Mouse (Mus musculus): Measurements from ENCODE around the gene Lhfp. TPM values are rescaled to one million over a fixed set of nuclear protein-coding genes. Genes with fewer than 3 reads are reported as not detected.

The Lhfp gene
- total and polyA plus RNA-seq, 2 experiments from 2014 or later, result 49.3 to 59.7 TPM

DNA sequence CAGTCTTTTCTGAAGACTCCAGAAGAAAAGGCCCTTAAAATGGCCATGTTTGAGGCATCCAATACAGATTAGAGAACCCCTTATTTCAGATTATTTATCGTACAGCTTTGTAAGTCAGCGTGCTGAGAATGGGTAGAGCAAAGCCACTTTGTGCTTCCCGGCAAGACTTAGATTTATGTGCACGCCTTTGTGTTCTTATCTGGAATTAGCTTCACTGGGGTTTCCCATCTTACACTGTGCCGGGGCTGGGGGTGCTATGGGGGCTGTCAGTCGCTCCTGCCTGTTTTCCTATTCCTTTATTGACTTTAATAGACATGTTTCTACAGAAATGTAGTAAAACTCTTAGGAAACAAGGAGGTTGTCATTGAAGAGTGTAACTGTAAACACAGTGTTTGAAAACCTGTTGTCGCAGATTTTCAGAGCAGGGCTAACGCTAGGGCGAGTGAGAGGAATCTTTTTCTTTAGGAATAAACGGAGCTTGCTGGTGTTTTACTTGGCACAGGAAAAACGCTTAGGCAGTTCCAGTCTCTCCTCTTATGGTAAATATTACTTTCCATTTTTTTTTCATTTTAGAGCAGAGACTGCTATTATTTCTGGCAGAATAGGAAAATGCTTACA, 3.5 kb downstream of the Lhfp start:
- H3K9ac ChIP-seq (replicated peaks; ENCODE audit: low read length, poor library complexity, severe bottlenecking), result no peak overlapping the region
- no peaks in the 10 kb centered on the region for H3K36me3 ChIP-seq (ENCODE audit: insufficient read depth, low read length)
- WGBS, result 50% methylated on average over 11 of the region's 11 CpGs
- no peaks in the 10 kb centered on the region for H3K4me1 ChIP-seq (ENCODE audit: insufficient read depth, low read length)
- TF ChIP-seq CTCF (IDR thresholded peaks at IDR 0.05), result no peak
- ATAC-seq (ENCODE audit: low FRiP score), result no peak
- H3K4me2 ChIP-seq (ENCODE audit: low read depth, low read length, poor library complexity, severe bottlenecking), result peak overlapping the region; percentile 86
- no peaks in the 10 kb centered on the region for H3K27me3 ChIP-seq (ENCODE audit: insufficient read depth, low read length)
- no peak overlapping the region for H3K27ac ChIP-seq (ENCODE audit: low read depth, low read length)
- H3K9me3 ChIP-seq (ENCODE audit: low read length), result no peaks in the 10 kb centered on the region
- no peak for DNase-seq (ENCODE audit: low spot score)
- peak overlapping the region; percentile 22 for H3K4me3 ChIP-seq (ENCODE audit: low read depth, low read length)

DNA sequence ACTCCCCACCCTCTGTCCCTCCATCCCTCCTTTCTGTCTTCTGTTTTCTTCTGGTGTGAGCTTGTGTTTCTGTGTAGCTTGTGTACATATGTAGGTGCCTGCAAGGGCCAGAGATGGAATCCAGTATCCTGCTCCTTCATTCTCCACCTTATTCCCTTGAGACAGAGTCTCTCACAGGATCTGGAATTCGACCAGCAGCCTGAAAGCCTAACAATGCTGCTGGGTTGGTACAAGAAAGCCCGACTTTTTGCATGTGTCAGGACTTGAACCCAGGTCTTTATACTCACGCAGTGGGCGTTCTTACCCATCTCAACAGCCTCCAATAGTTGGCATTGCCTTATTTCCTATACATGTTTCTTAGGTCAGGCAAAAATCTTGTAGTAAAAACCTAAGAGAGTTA, 4.4 kb downstream of the Lhfp start:
- no peaks in the 10 kb centered on the region for H3K9me3 ChIP-seq (ENCODE audit: low read length)

DNA sequence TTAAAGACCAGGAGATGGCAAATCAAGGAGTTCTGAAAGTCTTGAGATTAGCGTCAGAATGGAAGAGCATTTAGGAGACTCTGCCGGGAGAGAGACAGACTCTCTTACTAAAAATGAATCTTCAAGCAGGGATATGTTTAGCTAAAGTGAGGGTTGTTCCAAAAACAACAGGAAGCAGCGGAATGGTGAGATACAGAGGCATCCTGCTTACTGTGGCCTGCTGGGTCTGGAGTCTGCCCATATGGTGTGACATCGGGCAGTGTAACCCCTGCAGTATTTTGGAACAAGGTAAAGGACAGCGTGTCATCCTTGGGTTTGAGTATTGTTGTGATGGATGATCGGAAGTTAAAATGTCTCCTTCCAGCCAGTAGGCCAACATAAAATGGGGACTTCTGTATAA, 5.0 kb downstream of the Lhfp start:
- no peak for DNase-seq (ENCODE audit: low spot score)
- WGBS, result 81% methylated on average over 6 of the region's 6 CpGs
- ATAC-seq (ENCODE audit: low FRiP score), result no peak
- no peak overlapping the region for H3K27ac ChIP-seq (ENCODE audit: low read depth, low read length)
- no peak overlapping the region for H3K9ac ChIP-seq (replicated peaks; ENCODE audit: low read length, poor library complexity, severe bottlenecking)
- H3K4me2 ChIP-seq (ENCODE audit: low read depth, low read length, poor library complexity, severe bottlenecking), result no peak overlapping the region; the same call in 1 of the 2 replicates
- no peaks in the 10 kb centered on the region for H3K36me3 ChIP-seq (ENCODE audit: insufficient read depth, low read length)
- H3K4me3 ChIP-seq (ENCODE audit: low read depth, low read length), result no peak overlapping the region
- no peaks in the 10 kb centered on the region for H3K27me3 ChIP-seq (ENCODE audit: insufficient read depth, low read length)
- TF ChIP-seq CTCF (IDR thresholded peaks at IDR 0.05), result no peak
- H3K4me1 ChIP-seq (ENCODE audit: insufficient read depth, low read length), result no peaks in the 10 kb centered on the region
- no peaks in the 10 kb centered on the region for H3K9me3 ChIP-seq (ENCODE audit: low read length)

More for the DNA sequence above, 4.4 kb downstream of the Lhfp start:
- Histone ChIP-seq H3K27me3 (ENCODE audit: insufficient read depth, low read length) (no peaks in the 10 kb centered on the region), H3K4me1 (ENCODE audit: insufficient read depth, low read length) (no peaks in the 10 kb centered on the region), H3K36me3 (ENCODE audit: insufficient read depth, low read length) (no peaks in the 10 kb centered on the region), H3K9ac (replicated peaks; ENCODE audit: low read length, poor library complexity, severe bottlenecking) (no peak overlapping the region), H3K4me2 (ENCODE audit: low read depth, low read length, poor library complexity, severe bottlenecking) (peak overlapping the region; percentile 25; the same call in 1 of the 2 replicates), H3K27ac (ENCODE audit: low read depth, low read length) (no peak overlapping the region), H3K4me3 (ENCODE audit: low read depth, low read length) (no peak overlapping the region)
- TF ChIP-seq CTCF (IDR thresholded peaks at IDR 0.05), result no peak
- DNase-seq (ENCODE audit: low spot score) (no peak), ATAC-seq (ENCODE audit: low FRiP score) (no peak)
- WGBS, result 86% methylated on average over 4 of the region's 4 CpGs

DNA sequence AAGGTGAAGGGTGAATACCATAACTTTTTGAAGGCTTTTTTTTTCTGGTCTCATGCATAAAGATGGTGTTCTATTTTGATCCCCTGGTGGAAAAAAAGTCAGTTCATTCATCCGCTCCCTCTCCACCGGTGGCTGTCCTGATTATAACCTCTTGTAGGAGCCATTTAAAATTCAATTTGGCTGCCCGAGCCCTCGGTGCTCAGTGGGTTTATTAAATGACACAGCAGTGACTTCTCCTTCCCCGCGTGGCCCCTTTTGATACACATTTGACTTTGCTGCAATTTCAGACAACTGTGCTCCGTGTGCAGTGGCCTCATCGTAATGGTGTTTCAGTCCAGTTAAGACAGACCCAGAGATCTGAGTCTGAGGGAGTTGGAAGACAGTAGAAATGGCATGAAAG, 11.1 kb downstream of the Lhfp start:
- ATAC-seq (ENCODE audit: low FRiP score) (no peak), DNase-seq (ENCODE audit: low spot score) (no peak)
- no peaks in the 10 kb centered on the region for H3K36me3 ChIP-seq (ENCODE audit: insufficient read depth, low read length)
- H3K9me3 ChIP-seq (ENCODE audit: low read length), result no peaks in the 10 kb centered on the region
- no peak overlapping the region for H3K9ac ChIP-seq (replicated peaks; ENCODE audit: low read length, poor library complexity, severe bottlenecking)
- no peak overlapping the region for H3K4me3 ChIP-seq (ENCODE audit: low read depth, low read length)
- H3K4me1 ChIP-seq (ENCODE audit: insufficient read depth, low read length), result no peaks in the 10 kb centered on the region
- whole genome bisulfite sequencing, result 22% methylated on average over 8 of the region's 8 CpGs
- H3K4me2 ChIP-seq (ENCODE audit: low read depth, low read length, poor library complexity, severe bottlenecking), result no peak overlapping the region
- TF ChIP-seq CTCF (IDR thresholded peaks at IDR 0.05), result no peak
- no peaks in the 10 kb centered on the region for H3K27me3 ChIP-seq (ENCODE audit: insufficient read depth, low read length)
- H3K27ac ChIP-seq (ENCODE audit: low read depth, low read length), result no peak overlapping the region

DNA sequence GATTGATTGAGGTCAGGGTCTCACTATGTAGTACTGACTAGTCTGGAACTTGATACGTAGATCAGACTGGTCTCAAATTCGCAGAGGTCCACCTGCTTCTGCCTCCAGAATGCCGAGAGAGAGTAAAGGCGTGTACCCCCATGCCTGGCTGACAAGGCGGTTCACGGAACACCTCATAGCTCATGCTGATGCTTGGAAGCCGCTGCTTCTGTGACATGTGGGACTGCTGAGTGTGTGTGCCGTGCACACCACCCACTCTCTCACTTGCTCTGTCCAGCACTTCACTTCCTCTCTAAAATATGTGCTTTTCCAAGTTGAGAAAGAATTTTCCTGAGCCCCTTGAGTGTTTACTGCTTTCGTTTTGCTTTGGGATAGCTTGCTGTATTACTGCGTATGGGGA, 15.1 kb downstream of the Lhfp start:
- no peak for ATAC-seq (ENCODE audit: low FRiP score)
- TF ChIP-seq CTCF (IDR thresholded peaks at IDR 0.05), result no peak
- Histone ChIP-seq H3K9me3 (ENCODE audit: low read length) (no peaks in the 10 kb centered on the region), H3K27me3 (ENCODE audit: insufficient read depth, low read length) (no peaks in the 10 kb centered on the region), H3K36me3 (ENCODE audit: insufficient read depth, low read length) (no peaks in the 10 kb centered on the region), H3K4me2 (ENCODE audit: low read depth, low read length, poor library complexity, severe bottlenecking) (no peak overlapping the region), H3K4me3 (ENCODE audit: low read depth, low read length) (no peak overlapping the region), H3K4me1 (ENCODE audit: insufficient read depth, low read length) (no peaks in the 10 kb centered on the region), H3K9ac (replicated peaks; ENCODE audit: low read length, poor library complexity, severe bottlenecking) (no peak overlapping the region), H3K27ac (ENCODE audit: low read depth, low read length) (no peak overlapping the region)
- WGBS, result 93% methylated on average over 10 of the region's 10 CpGs
- DNase-seq (ENCODE audit: low spot score), result no peak

DNA sequence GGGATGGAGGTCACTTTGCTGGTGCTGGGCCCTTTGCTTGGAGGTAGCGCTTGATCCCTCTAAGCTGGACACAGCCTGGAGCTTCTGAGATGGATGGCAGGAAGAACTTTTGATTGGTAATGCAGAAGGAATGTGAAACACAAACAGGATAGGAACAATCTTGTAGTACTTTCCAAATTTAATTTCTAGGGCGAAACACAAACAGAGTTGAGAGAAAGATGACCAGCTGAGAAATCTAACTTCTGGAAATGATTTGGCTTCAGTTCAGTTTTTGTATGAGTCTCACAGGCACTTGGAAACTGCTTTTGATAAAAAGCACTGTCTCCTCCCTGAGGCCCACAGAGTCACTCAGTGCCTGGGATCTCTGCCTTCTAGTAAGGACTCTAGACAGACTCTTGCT, 18.6 kb downstream of the Lhfp start:
- 91% methylated on average over 2 of the region's 2 CpGs for WGBS
- no peak for ATAC-seq (ENCODE audit: low FRiP score)

More for the DNA sequence above, 18.6 kb downstream of the Lhfp start:
- no peaks in the 10 kb centered on the region for H3K27me3 ChIP-seq (ENCODE audit: insufficient read depth, low read length)
- H3K9ac ChIP-seq (replicated peaks; ENCODE audit: low read length, poor library complexity, severe bottlenecking), result no peak overlapping the region
- H3K27ac ChIP-seq (ENCODE audit: low read depth, low read length), result no peak overlapping the region
- H3K4me2 ChIP-seq (ENCODE audit: low read depth, low read length, poor library complexity, severe bottlenecking), result no peak overlapping the region
- no peaks in the 10 kb centered on the region for H3K9me3 ChIP-seq (ENCODE audit: low read length)
- TF ChIP-seq CTCF (IDR thresholded peaks at IDR 0.05), result no peak
- no peak for DNase-seq (ENCODE audit: low spot score)
- no peaks in the 10 kb centered on the region for H3K36me3 ChIP-seq (ENCODE audit: insufficient read depth, low read length)
- peaks cover 5% of the 10 kb centered on the region; the same call in 1 of the 2 replicates for H3K4me1 ChIP-seq (ENCODE audit: insufficient read depth, low read length)
- H3K4me3 ChIP-seq (ENCODE audit: low read depth, low read length), result no peak overlapping the region

Measured in midbrain, postnatal 0 days (tissue).